Mouse (Mus musculus) T-cell, adult 66 days (primary cell): Measurements from ENCODE around the gene Marcks. TPM values are rescaled to one million over a fixed set of nuclear protein-coding genes. Genes with fewer than 3 reads are reported as not detected.

Experiments used
- total RNA-seq, 2 experiments: library from RNA; stranded (reverse); gene quantifications; 3 replicates in 1 of 2; 4 replicates in 1 of 2; pipeline ENCODE4 v1.2.4; 2023

Marcks gene
- 1 to 10 TPM; 2.5 to 3.8 TPM for total RNA-seq

DNA sequence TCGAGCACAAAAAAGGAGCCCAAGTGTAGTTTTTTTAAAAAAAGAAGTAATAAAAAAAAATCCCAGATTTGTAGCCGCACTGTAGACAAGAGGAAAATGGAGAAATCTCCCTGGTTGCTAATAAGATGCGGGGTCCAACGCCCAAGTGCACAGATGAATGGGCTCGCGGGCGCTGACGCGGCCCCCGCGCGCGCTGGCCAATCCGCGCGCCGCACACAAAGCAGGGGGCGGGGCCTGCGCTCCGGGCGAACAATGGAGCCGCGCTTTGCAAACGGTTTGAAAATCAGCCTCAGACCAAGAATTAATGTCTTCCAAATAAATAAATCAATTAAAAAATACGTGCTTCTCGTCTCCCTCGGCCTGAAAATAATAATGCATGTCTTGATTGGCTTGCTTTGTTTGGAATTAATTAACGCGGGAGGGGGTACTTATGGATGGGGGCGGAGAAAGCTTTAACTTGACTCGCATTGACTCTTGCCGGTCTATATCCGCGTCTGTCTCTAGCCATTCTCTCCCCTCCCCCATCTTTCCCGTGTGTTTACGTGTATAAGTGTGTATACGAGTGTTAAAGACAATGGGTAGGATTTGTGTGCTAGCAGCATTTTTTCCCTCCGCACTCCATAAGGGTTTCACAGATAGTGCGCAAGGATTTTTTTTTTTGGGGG, at the start of gene Marcks:
Gene Marcks (minus strand): TSS at position 143 of the 665 bp plus-strand sequence.

Other genes starting within 250 kb of the Marcks start
- 10 to 100 TPM; 66.0 to 68.8 TPM for gene Hdac2, start 164.4 kb downstream of the Marcks start, total RNA-seq